Mouse (Mus musculus) lung, postnatal 14 days (tissue): ENCODE measurements around the gene Cd72.

Experiments
- DNase-seq: peaks from one replicate; pipeline ENCODE4 v3.0.0; 2021

The Cd72 gene

GRCm38 (mm10) chr4:43477857-43478533, 23.6 kb upstream of the Cd72 start:
- DNase-seq, result peak; percentile 89

DNA sequence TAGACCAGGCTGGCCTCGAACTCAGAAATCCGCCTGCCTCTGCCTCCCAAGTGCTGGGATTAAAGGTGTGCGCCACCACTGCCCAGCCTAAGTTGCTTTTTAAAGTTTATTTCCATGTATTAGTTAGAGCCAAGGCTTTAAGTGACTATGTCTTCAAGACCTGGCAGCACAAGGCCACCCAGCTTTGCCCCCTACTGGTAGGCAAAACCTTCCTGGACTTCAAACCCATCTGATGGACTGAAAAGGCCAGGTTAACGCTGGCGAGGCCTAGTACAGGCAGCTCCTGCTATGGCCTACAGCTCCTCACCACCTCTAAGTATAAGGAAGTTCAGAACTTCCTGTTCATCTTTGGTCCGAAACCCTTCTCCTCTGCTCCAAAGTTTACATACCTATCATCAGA, 22.2 kb upstream of the Cd72 start:
- DNase-seq, result no peak

- no peak for DNase-seq
Measured at GRCm38 (mm10) chr4:43473636-43474035, 19.2 kb upstream of the Cd72 start.

DNA sequence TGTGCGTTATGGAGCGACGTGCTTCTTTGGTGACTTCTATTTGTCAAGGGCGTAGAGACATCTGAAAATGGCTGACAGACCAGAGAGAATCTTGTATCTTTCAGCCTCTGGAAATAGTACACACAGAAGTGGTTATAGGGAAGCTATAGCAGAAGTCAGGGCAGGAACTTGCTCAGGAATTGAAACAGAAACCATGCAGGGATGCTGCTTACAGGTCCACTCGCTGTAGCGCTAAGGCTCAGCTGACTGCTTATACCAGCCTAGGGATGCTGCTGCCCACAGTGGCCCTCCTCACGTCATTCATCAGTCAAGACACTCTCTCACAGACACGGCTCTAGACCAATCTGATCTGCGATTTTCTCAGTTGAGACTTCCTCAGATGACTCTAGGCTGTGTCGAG, 15.9 kb upstream of the Cd72 start:
- DNase-seq, result no peak

DNA sequence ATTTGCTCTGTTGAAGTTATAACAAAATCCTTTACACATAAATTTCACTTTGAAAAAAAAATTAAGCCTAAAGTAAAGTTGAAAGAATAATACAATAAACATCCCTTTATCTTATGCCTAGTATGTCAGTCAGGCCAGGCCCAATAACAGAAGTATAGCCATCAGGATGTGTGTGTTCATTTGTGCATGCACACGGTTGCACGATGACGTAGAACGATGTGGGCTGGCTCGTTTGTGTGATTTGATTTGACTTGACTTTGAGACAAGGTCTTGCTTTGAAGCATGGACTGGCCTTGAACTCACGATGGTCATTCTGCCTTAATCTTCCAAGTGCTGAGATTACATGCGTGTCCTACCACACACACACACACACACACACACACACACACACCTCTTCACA, 12.4 kb upstream of the Cd72 start:
- DNase-seq, result no peak

DNA sequence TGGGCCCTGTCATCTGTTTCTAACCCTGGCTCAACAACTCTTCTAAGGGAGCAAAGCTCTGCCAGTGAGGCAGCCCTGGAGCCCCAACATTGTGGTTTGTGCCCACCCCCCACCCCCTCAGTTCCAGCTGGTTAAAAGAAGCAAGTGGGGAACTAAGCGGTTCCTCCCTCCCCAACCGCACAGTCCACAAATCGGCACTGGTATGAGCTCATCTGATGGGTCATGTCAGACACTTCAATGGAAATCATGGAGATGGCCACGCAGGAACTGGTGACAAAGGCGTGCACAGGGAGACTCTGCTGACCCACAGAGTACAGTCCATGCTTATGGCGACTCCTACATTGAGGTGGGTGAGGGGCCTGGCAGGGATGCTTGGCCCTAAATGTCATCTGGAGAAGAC, 11.5 kb upstream of the Cd72 start:
- DNase-seq, result no peak

GRCm38 (mm10) chr4:43463102-43463501, 8.7 kb upstream of the Cd72 start:
- no peak for DNase-seq

DNA sequence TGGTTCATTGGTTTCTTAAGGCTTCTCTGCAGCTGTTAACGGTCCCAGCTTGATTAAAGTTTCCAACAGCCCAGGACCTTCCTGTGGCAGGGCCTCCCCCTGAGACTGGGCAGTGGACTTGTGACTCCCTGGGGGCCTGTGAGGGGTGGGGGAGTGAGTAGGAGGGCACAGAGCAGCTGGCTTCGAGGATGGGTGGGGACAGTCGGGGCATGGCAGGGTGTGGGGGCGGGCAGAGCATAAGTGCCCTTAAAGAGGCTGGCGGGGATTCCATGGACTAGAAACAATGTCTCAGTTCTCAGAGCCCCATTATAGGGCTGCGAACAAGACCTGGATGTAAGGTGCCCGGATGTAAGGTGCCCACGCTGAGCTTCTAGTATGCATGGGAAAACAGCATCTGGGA, 2.7 kb upstream of the Cd72 start:
- no peak for DNase-seq

GRCm38 (mm10) chr4:43456470-43456869, 2.0 kb upstream of the Cd72 start:
- no peak for DNase-seq

- no peak for DNase-seq
Measured at GRCm38 (mm10) chr4:43453413-43453812, 1.0 kb downstream of the Cd72 start.

- DNase-seq, result no peak
Measured at GRCm38 (mm10) chr4:43452315-43452714, 2.1 kb downstream of the Cd72 start.

DNA sequence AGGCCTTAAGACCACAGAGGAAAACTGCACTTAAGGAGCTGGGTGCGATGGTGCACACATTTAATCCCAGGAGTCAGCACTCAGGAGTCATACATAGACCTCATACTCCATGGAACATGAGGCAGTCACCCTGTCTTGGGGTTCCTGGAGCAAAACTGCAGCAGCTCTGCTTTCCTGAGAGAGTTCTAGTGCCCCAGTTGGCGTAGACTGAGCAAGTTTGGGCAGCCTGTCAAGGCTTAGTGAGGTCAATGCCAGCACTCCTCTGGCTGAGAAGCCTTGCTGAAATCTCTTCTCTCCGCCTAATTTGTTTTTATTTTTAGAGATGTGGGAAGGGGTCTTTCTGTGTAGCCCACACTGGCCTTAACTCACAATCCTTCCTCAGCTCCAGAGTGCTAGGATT, 5.9 kb downstream of the Cd72 start:
- DNase-seq, result no peak

GRCm38 (mm10) chr4:43447251-43447650, 7.2 kb downstream of the Cd72 start:
- DNase-seq, result no peak

GRCm38 (mm10) chr4:43443511-43443910, 10.9 kb downstream of the Cd72 start:
- DNase-seq, result no peak

DNA sequence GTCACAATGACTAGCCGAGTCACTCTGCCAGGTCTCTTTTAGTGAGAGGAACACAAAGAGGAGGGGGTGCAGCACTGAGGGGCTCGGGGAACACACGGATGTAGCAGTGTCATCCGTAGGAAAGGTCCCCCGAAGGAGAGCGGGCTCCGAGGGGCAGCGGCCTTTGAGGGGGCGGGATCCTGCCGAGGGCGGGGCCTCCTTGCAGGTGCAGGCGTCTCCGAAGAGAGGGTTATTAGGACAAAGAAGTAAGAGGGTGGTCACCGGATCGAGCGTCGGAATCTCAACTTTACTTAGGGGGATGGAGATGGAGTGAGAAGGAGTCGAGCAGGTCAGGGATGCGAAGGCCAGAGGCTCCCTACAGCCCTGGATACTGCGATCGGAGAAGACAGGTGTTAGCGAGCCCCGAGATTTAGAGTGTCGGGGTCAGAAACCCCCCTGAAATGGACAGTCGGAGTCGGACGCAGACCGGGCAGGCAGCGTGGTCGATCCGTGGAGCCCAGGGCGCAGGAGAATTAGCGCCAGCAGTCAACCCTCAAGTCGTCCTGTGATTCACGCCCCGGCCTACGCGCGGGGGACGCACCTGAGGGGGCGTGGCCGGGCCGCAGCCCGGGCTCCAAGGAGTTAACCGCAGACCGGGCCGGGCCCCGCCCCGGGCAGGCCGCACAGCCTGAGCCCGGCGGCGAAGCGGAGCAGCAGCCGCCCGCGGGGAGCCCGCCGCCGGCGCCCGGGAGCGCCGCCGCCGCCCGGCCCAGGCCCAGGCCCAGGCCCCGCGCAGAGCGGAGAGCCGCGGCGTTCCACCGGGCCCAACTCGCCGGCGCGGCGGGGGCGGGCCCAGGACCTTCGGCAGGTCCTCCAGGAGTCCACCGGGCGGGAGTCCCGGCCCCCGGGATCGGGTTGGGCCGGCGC, 11.7 kb downstream of the Cd72 start:
- peak; percentile 70 for DNase-seq

GRCm38 (mm10) chr4:43442044-43442443, 12.4 kb downstream of the Cd72 start:
- peak; percentile 100 for DNase-seq

DNA sequence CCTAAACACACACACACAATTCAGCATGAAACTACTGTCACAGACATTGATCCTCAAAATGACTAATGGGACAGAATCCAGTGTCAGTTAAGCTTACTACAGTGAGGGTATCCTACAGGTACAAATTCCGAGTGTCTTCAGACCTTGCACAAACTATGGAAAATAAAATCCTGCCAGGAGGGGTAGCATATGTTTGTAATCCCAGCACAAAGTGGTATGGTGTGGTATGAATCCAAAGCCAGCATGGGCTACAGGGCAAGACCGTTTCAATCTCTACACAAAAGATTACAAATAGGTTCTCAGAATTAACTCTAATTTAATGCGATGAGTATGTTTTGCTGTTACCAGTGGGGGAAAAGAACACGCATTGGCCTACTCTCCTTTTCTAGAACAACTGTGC, 12.8 kb downstream of the Cd72 start, which contains the start of gene Tesk1:
Gene Tesk1, plus strand, starts transcription at position 301 of the 400 bp plus-strand sequence.
- no peak for DNase-seq

DNA sequence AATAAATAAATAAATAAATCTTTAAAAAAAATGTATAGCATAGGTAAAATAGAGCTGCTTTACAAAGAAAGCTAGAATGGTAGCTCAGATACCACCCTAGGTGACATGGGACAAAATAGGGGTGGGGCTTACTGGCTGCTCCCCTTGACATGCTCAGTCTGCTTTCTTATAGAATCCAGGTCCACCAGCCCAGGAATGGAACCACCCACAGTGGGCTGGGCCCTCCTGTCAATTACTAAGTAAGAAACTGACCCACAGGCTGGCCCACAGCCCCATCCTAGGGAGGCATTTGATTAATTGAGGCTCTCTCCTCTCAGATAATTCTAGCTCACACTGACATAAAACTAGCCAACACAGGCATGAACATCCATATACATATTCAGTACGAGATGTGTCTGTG, 21.6 kb downstream of the Cd72 start:
- DNase-seq, result no peak

- DNase-seq, result peak; percentile 92
Measured at GRCm38 (mm10) chr4:43431690-43432089, 22.7 kb downstream of the Cd72 start.

DNA sequence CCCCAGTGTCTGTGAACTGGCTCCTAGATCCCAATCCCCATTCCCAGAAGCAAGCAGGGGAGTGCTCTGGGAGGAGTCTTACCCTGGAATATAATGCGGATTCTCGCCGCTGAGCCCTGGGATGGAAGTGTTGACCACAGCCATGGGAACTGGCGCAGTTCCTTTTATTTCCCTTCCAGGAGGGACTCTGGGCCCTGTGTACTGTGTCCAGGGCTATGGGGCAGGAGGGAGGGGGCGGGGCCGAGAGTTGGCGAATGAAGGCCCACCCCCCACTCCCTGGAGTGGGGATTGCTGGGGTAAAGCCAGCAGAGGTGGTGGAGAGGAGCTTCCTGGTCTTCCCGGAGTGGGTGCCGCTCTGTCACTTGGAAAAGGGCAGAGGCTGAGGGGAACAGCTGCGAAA, 25.5 kb downstream of the Cd72 start, which contains the start of gene Fam166b:
Gene Fam166b, minus strand, starts transcription at position 189 of the 400 bp plus-strand sequence.
- no peak for DNase-seq

- no peak for DNase-seq
Measured at GRCm38 (mm10) chr4:43428180-43428861, 26.1 kb downstream of the Cd72 start.

DNA sequence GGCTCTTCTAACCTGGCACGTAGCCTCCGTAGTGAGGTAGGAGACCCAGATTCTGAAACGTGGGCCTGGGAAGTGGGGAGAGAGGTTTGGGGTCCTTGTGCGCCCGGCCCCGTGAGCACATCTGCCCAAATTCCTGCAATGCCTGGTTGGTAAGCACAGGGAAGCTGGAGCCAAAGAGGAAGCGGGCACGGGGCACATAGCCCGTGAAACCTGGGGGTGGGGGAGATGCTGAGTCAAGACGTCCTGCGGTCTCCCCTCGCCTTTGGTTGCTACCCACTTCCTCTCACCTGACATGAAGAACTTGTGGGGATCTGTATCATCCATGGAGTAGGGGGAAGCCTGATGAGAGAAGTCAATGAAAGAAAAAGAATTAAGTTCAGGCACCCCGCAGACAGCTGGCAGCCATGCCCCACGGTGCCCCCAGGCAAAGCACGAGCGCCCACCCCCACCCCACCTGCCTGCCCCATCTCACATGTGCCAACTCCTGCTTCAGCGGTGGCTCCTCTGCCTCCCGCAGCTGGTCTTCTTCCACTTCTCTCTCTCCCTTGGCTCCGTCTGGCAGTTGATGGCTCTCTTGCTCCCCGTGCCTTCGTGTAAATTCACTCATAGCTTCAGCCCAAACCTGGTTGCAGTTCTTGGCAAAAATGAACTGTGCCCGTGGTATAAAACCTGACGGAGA, 26.8 kb downstream of the Cd72 start:
- DNase-seq, result no peak

- DNase-seq, result no peak
Measured at GRCm38 (mm10) chr4:43426487-43426886, 27.9 kb downstream of the Cd72 start.
